8 mouse cellular contexts compared by ENCODE assay signal in genomic region chr16:94497911-94498310, GRCm38 (mm10). TPM values are rescaled to one million over a fixed set of nuclear protein-coding genes. Genes with fewer than 3 reads are reported as not detected.
DNase-seq lines count a peak whose midpoint lies in the region; ATAC-seq and TF ChIP-seq lines count a peak whose summit lies in the region.

No protein-coding gene starts in this region.

- peak; percentile 74 for ATAC-seq in granulocyte monocyte progenitor cell, adult 5-6 weeks (replicated peaks; ENCODE audit: poor library complexity, severe bottlenecking)

- 46% methylated on average over 5 of the region's 5 CpGs for WGBS in lung, adult 2 months

- no peak overlapping the region for H3K4me3 ChIP-seq in lung, adult 2 months (replicated peaks; ENCODE audit: extremely low read depth, low read depth, low read length)

- no peak for TF ChIP-seq CTCF in lung, adult 2 months (IDR thresholded peaks at IDR 0.05; ENCODE audit: insufficient read depth, low read length)
- TF ChIP-seq CTCF in brain, embryonic 14.5 days (IDR thresholded peaks at IDR 0.05; ENCODE audit: borderline replicate concordance, extremely low read depth, insufficient read depth, insufficient read length), result no peak

- TF ChIP-seq POLR2A in lung, adult 2 months (IDR thresholded peaks at IDR 0.05; ENCODE audit: borderline replicate concordance, extremely low read depth, low read depth, low read length), result no peak
- TF ChIP-seq POLR2A in brain, embryonic 14.5 days (IDR thresholded peaks at IDR 0.05; ENCODE audit: borderline replicate concordance, extremely low read depth, insufficient read depth, insufficient read length, poor library complexity, severe bottlenecking), result no peak

- DNase-seq in lung, adult 18-20 months, result peak; percentile 45 to 64
- no peak for DNase-seq in lung, adult 2 months
- peak; percentile 32 for DNase-seq in brain, embryonic 14.5 days (ENCODE audit: low read depth)
- peak; percentile 52 to 60 for DNase-seq in layer of hippocampus, postnatal 10 days (ENCODE audit: low spot score in 2 of 2)
- DNase-seq in lung, postnatal 36 days, result peak; percentile 57
- no peak for DNase-seq in thymus, postnatal 10 days (ENCODE audit: low spot score in 2 of 2)
- DNase-seq in thymus, postnatal 36 days, result no peak

- no peaks in the 10 kb centered on the region for H3K4me1 ChIP-seq in lung, adult 2 months (ENCODE audit: control insufficient read depth, insufficient read depth, low read length)

RNA-seq across cellular contexts. Expression of gene Vps26c, which starts 28.7 kb away (rescaled TPM):
- polyA plus RNA-seq in lung, adult 2 months (2012; rRNA removed), result 25.8 and 40.7 TPM in 2 replicates
- 72.5 and 83.3 TPM in 2 replicates for polyA plus RNA-seq in brain, embryonic 14.5 days (2012; rRNA removed)
- total RNA-seq in granulocyte monocyte progenitor cell, adult 5-6 weeks (2014; fragmentation: Nextera tagmentation), result 19.9 and 25.3 TPM in 2 replicates
- 27.4 and 32.7 TPM in 2 replicates for total RNA-seq in granulocyte monocyte progenitor cell, adult 5-6 weeks (2017)
- 10 to 100 TPM; 32.1 to 42.0 TPM for total RNA-seq in layer of hippocampus, postnatal 10 days (2021)

Comparison
In these comparisons a context has a peak if more than half of its experiments do, and no peak if none do; other contexts are left out.
1. DNase-seq: peak in lung, adult 18-20 months (2 of 2), brain, embryonic 14.5 days (single experiment), layer of hippocampus, postnatal 10 days (2 of 2) and lung, postnatal 36 days (single experiment); none in lung, adult 2 months (single experiment), thymus, postnatal 10 days (0 of 2) and thymus, postnatal 36 days (0 of 2).